Mouse (Mus musculus) urinary bladder, postnatal 14 days (tissue): ENCODE measurements around the gene Aoc1.

Source experiments
- DNase-seq: peaks from one replicate; pipeline ENCODE4 v3.0.0; 2021; ENCODE audit warnings: low spot score

Gene Aoc1

DNA sequence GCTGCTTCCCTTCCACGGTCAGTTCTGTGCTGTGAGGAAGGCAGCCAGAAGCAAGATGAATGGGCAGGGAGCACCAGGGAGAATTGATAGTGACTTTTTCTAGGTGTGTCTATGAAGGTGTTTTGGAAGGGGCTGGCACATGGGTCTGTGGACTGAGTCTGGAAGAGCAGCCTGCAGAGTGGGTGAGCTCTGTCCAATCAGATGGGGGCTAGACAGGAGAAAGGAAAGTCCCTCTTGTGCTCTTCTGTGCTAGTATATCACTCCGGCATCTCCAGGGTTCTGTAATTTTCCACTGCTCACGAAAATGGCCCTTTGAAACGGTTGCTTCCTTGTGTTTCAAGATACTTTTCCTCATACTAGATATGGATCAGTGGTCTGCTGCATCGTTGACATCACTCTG is at the start of gene Aoc1:
Gene Aoc1 (plus strand): TSS at position 301 of the 400 bp plus-strand sequence.
- no peak for DNase-seq

DNA sequence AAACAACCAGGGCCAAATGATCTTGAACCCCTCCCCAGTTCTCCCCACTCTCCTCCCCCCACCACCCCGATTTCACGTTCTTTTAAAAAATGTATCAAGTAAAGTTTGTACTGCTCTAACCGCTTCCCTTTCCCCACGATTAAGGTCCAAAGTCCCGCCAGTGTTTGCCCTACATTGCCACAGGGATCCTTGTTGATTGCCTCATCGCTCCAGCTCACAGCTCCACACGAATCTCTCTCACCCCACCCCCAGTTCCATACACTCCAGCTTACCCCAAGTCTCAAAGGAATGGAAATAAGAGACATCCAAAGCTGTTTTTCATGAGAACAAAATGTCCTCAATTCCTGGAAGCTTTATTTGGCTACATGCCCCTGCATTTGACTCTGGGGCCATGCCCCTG is 47.7 kb upstream of the Aoc1 start:
- DNase-seq: no peak

DNA sequence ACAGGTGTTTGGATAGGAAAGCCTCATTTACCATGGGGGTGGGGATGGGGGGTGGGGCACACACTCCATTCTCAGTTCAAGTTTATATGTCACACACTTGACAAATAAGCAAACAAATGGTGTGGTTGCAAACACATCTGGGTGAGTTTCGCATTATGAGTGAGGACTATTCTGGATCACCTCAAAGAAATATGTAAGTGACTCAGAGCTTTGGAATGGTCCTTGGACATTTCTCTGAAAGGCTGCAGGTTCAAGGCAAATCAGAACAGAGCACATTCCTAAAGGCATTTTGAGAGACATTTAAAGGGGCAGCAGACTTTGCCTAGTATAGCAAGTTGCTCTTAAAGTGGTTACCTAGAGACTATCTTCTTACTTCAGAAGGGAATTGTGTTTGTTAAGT is 43.7 kb upstream of the Aoc1 start:
- no peak for DNase-seq

DNA sequence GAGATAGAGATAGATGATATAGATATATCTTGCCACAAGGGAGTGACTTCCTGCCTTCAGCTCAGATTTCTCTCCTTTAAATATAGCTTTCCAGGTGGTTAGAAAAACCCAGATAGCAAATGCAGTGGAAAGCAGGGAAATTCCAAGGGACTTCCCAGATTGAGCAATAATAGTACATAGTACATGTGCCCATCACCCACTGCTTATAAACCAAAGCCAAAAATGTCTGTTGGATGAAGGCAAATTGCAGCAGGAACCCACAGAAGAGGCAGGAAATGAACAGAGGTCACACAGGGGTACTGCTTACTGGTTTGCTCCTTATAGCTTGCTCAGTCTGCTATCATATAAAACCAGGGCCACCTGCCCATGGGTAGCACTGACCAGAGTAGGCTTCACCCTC is 43.0 kb upstream of the Aoc1 start:
- DNase-seq: no peak

DNA sequence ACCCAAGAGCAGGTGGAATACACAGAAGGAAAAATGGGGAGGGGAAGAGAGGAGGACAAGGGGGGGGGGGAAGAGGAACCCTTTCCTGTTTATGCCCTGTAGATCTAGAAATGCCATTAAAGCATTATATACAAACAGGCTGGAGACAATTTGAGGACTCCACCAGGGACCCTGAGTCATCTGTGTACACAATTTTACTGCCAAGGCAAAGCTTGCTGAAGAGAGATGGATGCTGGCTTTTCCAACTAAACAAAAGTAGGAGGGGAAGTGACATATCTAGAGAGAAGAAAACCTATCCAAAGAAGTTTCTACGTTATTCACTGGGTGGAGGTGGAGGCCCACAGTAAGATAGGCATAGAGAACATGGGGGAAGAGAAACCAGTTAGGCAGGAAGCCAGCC is 42.5 kb upstream of the Aoc1 start:
- no peak for DNase-seq

DNA sequence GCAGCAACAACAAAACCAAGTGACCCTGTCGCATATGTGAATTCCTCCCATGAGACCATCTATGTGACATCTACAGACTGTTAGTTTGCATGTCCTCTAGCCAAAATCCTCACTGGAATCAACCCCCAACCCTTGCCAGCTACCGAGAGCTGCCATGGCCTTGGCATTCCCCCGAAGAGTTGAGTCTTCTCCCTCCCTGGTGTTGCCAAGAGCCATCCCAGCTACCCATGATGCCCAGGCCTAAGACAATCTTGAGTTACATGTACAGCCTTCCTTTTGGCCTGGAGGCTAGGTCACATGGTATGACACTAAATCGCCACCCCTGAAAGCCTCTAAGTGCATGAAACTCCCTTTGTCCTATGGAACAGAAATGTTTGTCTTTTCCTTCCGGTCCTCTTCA is 41.6 kb upstream of the Aoc1 start:
- no peak for DNase-seq

DNA sequence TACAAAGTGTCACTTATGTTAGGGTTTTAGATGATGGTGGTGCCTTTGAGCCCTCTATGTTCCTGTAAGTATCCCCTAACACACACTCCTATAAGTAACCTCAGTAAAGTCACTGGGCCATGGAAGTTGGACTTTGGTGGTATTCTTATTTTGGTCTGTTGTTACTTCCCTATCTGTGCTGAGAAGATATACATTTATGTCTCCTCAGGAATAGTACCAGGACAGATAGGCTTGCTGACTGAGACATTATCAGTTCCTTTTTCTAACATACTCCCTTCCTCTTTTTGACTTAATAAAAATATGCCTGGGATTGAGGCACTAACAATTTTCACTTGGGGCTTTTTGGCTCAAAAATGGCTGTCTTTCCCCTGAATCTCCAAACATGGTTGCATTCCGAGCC is 40.3 kb upstream of the Aoc1 start:
- no peak for DNase-seq

DNA sequence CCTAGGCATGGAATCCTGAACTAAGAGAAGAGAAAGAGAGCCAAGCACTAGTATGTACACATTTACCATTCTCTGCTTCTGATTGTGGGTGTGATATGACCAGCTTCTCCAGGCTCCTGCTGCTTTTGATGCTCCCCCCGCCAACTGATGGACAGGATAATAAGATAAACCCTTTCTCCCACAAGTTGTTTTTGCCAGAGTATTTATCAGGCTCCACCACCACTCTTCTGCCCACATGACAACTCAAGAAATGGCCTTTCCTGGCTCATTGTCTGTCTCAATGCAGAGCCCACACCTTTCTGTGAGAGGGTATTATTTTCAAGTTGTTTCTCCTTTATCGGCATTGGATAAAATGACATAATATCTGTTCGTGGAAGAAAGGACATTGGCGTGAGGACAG is 39.2 kb upstream of the Aoc1 start:
- no peak for DNase-seq

DNA sequence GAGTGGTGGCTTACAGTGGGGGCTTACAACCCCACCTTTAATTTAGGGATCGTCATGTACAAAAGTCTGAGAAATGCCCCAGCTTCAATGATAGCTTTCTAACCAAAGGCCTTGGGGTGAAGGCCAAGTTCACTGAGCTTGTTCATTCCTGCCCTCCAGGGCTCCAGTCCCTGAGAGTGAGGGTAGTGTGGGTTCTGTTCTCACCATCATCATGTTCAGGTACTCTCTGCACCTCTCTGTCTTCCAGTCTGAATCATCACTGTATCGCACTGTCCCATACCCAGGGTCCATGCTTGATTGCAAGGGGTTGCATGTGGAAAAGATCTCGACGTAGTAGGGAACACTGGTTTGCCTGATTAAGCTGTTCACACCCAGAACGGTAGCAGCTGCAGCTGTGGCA is 37.5 kb upstream of the Aoc1 start:
- no peak for DNase-seq

DNA sequence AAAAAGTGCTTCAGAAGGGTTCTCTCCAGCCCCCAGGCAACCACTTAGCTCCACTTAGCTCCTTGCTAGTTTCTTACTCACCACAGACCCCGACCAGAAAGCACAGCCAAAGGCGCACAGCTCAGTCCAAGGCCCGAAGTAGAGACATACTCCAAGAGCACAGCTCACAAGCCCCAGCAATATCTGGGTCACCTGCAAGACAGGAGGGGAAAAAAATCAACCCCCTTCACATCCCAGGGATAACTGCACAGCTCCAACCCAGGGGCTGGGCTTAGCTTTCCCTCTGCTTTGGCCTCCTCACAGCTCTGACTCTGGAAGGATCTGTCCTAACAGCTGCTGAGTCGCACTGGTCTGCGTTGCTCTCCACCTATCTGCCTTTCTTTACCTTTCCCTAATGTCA is 36.5 kb upstream of the Aoc1 start:
- no peak for DNase-seq

DNA sequence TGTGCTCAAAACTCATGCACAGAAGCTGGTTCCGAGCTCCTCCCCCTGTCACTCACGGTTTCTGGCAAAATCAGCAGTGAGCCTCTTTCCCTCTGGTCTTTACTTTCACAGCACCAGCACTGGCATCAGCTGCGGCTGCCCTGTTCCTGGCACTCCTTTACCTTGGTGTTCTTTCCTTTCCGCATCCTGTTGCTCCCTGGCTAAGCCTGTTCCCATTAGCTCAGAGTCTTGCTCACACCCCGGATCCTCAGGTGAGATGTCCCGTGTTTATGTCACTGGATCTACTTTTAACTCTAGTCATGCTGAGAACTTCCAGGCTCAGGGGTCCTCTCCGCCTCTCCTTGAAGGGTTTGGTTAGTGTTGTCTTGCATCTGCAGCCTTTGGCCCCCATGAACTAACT is 35.2 kb upstream of the Aoc1 start:
- no peak for DNase-seq

DNA sequence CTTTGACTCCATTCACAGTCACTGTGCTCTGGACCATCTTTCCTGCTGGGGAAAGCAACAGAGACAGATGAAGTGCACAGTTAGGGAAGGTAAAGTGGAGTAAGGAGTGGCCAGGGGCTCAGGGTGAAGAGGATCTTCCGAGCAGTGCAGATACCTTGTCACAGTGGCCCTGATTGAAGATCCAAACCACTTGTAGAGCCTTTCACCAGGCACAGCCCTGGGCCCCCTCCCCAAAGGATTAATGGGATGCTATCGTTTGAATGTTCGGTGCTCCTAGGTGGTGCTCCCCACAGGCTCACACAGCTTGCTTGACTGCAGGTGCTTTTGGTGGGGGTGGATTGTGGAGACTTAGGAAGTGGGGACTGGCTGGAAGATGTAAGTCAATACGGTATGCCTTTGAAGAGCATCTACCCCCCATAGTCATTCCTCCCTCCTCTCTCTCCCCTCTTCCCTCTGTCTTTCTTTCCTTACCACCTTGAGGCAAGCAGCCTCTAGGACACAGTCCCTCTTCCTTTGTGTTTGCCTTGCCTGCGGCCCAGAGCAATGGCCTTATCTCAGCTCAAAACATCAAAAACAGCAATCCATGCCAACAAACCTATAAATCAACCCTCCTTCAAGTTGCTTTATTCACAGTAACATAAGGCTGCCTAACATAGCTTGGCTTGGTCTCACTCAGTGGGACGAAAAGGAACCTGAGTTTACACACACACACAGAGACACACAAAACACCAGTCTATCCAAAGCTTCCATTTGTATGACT is 34.2 kb upstream of the Aoc1 start:
- no peak for DNase-seq

DNA sequence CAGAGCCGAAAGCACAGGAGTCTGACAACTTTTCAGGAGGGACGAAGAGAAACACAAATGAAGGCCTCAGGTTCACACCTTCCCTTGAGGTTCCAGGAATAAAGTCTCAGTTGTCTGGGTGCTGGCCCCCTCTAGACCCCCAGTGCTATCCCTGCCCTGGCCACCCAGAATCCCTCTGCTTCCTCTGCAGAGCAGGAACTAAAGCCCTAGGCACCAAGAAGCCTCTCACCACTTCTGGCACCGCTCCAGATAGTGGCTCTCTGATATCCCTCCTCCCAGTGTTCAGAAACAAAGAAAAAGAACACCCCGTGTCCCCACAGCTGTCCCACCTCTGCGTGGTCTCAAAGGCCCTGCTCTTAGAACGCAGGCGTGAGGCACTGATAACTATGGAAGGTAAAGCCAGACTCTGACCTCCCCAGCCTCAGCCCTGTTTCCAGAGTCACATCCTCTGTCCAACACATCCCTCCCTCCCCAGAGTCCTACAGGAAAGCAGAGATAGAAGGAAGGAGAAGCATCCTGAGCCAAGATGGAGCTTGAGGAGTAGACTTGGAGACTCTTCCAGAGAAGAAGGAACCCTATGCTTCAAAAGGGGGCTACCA is 32.2 kb upstream of the Aoc1 start, which contains the start of gene Tmem176a:
Gene Tmem176a (plus strand): TSS at position 549 of the 599 bp plus-strand sequence.
- DNase-seq: peak; percentile 54

DNA sequence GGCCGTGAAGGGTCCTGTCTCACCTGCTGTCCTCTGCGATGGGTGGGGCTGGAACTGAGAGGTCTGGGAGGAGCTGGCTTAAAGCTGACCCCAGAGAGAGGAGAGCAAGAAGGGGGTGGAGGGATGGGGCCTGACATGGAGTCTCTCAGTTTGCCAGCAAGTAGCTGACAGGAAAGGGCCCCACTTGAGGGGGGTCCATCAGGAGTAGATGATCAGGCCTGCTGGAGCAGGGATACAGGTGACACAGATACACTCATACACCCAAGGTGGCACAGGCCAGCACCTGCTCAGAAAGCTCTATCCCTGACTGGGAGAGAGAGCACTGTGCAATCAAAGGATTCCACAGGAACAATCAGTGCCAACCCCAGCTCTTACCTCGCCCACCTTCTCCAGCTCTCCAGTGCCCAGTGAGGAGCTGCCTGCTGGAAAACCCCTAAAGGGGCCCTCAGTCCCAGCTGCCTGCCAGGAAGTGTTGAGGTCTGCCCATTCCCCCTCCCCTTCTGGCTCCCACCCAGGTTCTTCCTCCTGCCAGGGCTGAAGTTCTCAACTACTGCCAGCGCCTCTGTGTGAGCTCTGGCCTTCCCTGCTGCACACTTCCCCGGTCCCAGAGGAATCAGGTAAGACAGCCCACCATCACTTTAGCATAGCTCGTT is 31.6 kb upstream of the Aoc1 start, which contains the start of gene Tmem176b:
Gene Tmem176b (minus strand): TSS at position 524 of the 653 bp plus-strand sequence.
- DNase-seq: peak; percentile 97

DNA sequence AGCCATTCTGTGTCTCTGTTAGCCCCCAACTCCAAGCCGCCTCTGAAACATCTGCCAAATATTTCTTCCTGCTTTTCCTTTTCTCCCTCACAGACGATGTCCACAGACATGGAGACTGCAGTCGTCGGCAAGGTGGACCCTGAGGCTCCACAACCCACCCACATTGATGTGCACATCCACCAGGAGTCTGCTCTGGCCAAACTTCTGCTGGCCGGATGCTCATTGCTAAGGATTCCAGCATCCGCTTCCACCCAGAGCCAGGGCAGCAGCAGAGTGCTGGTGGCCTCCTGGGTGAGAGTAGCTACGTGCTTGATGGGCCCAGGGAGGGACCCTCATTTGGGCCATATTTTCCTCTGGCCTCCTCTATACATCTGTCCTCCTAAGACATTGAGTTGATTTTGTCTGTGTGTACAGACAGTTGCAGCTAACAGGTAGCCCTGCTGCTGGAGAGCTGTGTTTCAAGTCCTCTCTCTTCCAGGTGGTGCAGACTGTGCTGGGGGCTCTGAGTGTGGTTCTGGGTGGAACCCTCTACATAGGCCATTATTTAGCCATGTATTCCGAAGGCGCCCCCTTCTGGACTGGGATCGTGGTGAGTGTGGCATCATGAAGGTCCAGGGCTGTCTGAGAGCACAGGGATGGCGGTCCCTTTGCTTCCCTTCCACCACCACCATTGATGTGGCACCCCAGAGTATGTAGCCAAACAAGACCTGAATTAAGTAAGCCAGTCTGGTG is 30.4 kb upstream of the Aoc1 start:
- DNase-seq: peak; percentile 65

DNA sequence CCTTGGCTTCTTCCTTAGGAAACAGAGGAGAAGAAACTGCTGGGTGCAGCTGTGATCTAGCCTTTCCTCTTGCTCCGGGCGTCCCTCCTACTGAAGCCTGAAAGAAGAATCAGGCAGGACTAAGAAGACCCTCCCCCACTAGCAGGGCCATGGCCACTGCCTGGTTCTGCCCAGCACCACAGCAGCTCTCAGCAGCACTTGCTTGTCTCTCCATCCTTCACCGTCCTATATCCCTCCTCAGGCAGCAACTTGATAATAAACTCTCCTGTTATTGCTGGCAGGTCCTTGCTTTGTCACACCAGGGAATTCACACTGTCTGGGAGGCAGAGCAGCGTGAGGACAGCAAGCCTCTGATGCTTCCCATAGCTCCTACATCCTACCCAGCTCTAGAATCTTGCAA is 27.6 kb upstream of the Aoc1 start:
- no peak for DNase-seq

DNA sequence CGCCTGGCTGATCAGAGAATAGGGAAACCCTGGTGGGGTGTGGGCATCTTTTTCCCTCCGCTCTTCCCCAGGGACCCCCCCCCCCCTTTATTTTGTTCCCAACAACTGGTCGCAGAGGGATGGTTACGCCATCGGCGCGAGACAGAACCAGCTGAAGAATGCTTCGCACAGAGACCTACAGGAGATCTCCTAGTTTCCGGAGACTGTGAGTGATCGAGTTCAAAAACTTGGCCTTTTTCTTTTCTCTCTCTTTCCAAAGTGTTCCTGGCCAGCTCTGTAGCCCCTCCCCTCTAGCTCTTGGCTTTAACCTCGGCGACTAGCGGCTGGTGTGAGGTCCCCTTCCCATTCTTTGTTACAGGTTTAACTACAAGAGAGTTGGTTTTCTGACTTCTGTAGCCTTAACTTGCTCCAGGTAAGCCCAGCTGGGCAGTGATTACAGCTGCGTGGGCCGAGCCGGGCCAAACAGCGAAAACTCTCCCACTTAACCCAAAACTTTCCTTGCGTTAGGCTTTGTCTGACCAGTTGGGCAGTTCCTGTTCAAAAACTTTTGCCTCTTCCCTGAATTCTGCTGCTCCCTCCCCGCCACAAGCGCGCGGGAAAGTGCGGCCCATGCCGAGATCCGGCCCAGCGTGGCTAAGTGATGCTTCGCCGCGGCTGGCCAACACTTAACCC is 20.7 kb upstream of the Aoc1 start:
- DNase-seq: peak; percentile 64

DNA sequence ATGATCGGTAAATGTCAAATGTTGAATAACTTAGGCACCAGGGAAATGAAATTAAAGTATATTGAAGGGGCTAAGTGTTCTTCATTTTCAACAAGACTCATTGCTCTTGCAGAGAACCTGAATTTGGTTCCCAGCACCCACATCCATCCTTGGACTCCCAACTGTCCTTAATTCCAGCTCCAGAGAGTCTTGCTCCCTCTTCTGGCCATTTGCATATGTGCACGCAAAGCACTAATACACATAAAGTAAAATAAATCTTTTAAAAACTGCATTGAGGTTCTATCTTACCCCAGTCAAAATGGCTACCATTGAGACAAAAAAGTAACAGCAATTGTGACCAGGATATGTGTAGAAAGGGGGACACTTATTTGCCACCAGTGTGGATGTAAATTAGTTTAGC is 18.5 kb upstream of the Aoc1 start:
- DNase-seq: no peak

DNA sequence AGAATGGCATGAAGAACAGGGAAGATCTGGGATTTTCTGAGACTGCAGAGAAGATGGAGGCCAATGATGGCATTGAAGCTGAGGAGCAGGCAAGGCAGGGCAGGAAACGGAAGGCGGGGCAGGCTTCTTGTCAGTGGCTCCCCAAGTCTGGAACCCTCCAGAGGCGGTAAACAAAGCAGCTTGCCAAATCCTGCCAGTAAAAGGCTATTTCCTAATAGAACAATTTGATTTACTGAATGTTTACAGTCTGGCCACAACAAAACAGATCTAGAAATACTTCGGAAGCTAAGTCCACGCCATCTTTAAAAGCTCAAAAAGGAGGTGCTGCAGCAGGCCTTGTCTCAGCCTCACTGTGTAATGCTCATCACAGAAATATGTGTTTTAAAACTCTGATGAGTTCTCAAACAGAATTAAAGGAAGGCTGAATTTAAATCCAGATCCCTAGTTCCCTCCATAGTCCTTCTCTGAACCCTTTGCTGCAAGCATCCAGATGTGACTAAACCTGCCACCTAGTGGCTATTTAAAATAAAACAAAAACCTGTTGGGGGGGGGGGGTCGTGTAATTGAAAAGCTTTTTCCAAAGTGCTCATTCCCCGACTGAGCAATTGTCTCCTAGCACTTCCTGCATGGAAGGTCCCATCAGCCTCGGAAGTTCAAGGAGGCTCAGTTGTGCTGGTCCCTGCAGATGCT is 14.9 kb upstream of the Aoc1 start:
- DNase-seq: peak; percentile 48

DNA sequence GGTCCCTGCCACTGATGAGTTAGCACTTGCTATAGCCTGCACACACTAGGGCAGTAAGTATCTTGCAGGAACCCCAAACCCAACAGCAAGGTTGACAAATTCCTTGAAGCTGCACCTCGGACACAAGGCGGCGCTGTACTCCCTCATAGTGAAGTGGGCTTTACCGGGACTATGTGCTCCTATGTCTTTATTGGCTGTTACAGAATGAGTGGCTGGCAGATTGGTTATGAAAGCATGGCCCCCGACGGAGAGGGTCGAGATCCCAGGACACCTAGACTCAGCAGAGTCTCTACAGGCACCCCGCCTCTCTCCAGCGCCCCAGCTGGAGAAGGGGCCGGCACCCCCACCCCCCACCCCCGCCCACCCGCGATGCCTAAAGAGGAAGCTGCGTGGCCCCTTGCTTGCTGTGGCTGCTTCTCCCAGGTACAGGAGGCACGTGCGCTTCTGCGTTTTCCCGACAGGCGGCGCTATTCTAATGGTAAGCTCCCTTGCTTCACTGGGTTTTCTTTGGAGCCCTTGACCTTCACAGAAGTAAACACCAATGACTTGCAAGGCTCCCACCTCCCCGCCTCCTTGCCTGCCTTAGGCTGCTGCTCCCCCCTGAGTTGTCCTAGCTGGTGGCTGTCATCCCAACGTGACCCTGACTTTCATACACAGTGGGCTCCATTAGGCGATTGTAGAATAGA is 12.4 kb upstream of the Aoc1 start:
- peak; percentile 79 for DNase-seq

DNA sequence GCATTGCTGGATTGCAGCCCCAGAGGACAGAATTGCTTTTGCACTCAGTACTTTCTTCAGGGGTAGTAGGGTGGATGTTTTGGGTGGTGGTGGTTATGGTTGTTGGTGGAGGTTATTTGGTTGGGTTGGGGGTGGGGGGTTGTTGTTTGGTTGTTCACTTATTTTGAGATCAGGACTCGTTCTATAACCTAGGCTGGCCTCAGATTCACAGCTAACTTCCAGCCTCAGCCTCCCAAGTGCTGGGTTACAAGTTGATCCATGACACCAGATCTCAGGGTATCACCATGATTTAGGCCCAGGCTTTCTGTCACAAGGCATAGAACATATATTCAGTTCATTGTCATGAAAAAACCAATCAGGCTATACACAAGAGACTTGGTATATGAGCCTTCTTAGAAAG is 11.8 kb upstream of the Aoc1 start:
- DNase-seq: no peak
